ENCODE assay signal across 23 mouse cellular contexts in the genomic region with DNA sequence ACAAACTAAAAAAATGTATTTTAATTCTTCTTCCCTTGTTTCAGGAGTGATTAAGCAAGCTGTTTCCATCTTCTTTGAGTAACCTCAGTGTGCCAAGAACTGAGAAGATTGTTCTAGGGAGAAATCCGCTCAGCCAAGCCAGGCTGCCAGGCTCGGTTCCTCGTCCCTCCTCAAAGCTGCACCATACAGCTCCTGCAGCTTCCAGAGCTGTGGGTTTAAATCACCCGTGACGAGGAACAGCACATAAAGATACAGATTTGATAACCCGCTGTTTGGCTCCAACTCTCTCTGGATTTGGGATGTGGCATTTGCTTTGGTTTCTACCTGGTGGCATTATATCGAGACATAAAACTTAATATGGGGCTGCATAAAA.
A peak's percentile ranks its signal among the peaks of the same experiment; 100 is the strongest.
DNase-seq lines count a peak whose midpoint lies in the region; ATAC-seq lines count a peak whose summit lies in the region.
"Had no signal": no experiment of that assay in that cellular context is flagged by ENCODE, and none has a peak within 500 bp of the region (broad histone marks: within the 10 kb centered on the region; RNA-seq: fewer than 3 reads in every experiment).

No protein-coding gene starts in this region.

- H3K4me2 ChIP-seq in midbrain, embryonic 11.5 days = no peak overlapping the region
- H3K4me2 ChIP-seq in midbrain, embryonic 16.5 days (ENCODE audit: low read length) = no peak overlapping the region
- H3K4me2 ChIP-seq: heart, embryonic 13.5 days; kidney, embryonic 15.5 days; limb, embryonic 13.5 days; liver, embryonic 11.5 days; lung, embryonic 15.5 days; stomach, embryonic 15.5 days had no signal

- WGBS in midbrain, embryonic 11.5 days = 88% methylated on average over 7 of the region's 7 CpGs
- 51% methylated on average over 7 of the region's 7 CpGs for WGBS in midbrain, embryonic 16.5 days

- no peak overlapping the region for H3K27ac ChIP-seq in midbrain, embryonic 11.5 days (ENCODE audit: low read depth, low read length)
- H3K27ac ChIP-seq in midbrain, embryonic 16.5 days (ENCODE audit: low read length) = no peak overlapping the region; the same call in 1 of the 2 replicates
- H3K27ac ChIP-seq: heart, embryonic 13.5 days; kidney, embryonic 15.5 days; limb, embryonic 13.5 days; lung, embryonic 15.5 days; stomach, embryonic 15.5 days had no signal

- H3K4me1 ChIP-seq in midbrain, embryonic 11.5 days (ENCODE audit: control insufficient read depth, insufficient read depth, low read length) = no peaks in the 10 kb centered on the region
- peaks cover 18% of the 10 kb centered on the region for H3K4me1 ChIP-seq in midbrain, embryonic 16.5 days (ENCODE audit: control insufficient read depth, insufficient read depth, low read length)
- H3K4me1 ChIP-seq: limb, embryonic 13.5 days; lung, embryonic 15.5 days; stomach, embryonic 15.5 days had no signal

- H3K36me3 ChIP-seq in midbrain, embryonic 11.5 days (ENCODE audit: control insufficient read depth, insufficient read depth, low read length) = no peaks in the 10 kb centered on the region
- H3K36me3 ChIP-seq in midbrain, embryonic 16.5 days (ENCODE audit: control insufficient read depth, insufficient read depth, low read length) = no peaks in the 10 kb centered on the region
- H3K36me3 ChIP-seq: heart, embryonic 13.5 days; kidney, embryonic 15.5 days; limb, embryonic 13.5 days; lung, embryonic 15.5 days; stomach, embryonic 15.5 days had no signal

- DNase-seq in frontal cortex, postnatal 36 days (ENCODE audit: low spot score in 2 of 2) = no peak
- peak; percentile 78 for DNase-seq in midbrain, embryonic 11.5 days (ENCODE audit: low spot score, missing footprints)
- peak; percentile 5 for DNase-seq in urinary bladder, postnatal 14 days (ENCODE audit: low spot score)
- no peak for DNase-seq in urinary bladder, postnatal 25 days (ENCODE audit: low spot score)
- no peak for DNase-seq in spleen, adult 12 weeks (ENCODE audit: low spot score)
- DNase-seq: adrenal gland, adult 8-10 months; cerebellum, adult 11 months; cerebellum, adult 9-10 months; cerebellum, postnatal 36 days; heart, postnatal 10 days; kidney, adult 11 months; kidney, postnatal 25 days had no signal

- H3K27me3 ChIP-seq in midbrain, embryonic 11.5 days (ENCODE audit: control insufficient read depth, insufficient read depth, low read length) = no peaks in the 10 kb centered on the region
- no peaks in the 10 kb centered on the region for H3K27me3 ChIP-seq in midbrain, embryonic 16.5 days (ENCODE audit: control insufficient read depth, insufficient read depth, low read depth, low read length)
- H3K27me3 ChIP-seq: heart, embryonic 13.5 days; kidney, embryonic 15.5 days; limb, embryonic 13.5 days; lung, embryonic 15.5 days; stomach, embryonic 15.5 days had no signal

- no peak overlapping the region for H3K4me3 ChIP-seq in midbrain, embryonic 11.5 days (ENCODE audit: low read depth, low read length)
- no peak overlapping the region for H3K4me3 ChIP-seq in midbrain, embryonic 16.5 days (ENCODE audit: low read depth, low read length)
- H3K4me3 ChIP-seq: heart, embryonic 13.5 days; kidney, embryonic 15.5 days; limb, embryonic 13.5 days; lung, embryonic 15.5 days; stomach, embryonic 15.5 days had no signal

- ATAC-seq in frontal cortex, adult (ENCODE audit: low TSS enrichment) = peak; percentile 74
- no peak for ATAC-seq in midbrain, embryonic 11.5 days (ENCODE audit: low FRiP score)
- ATAC-seq in midbrain, embryonic 16.5 days = no peak
- ATAC-seq: forebrain, embryonic 14.5 days; inflammation-experienced regulatory T-cells, adult 6 months had no signal

- no peaks in the 10 kb centered on the region for H3K9me3 ChIP-seq in midbrain, embryonic 11.5 days (ENCODE audit: control insufficient read depth, low read length)
- H3K9me3 ChIP-seq in midbrain, embryonic 16.5 days (replicated peaks; ENCODE audit: control insufficient read depth, low read length, poor library complexity, severe bottlenecking) = no peaks in the 10 kb centered on the region
- H3K9me3 ChIP-seq: G1E; heart, embryonic 13.5 days; kidney, embryonic 15.5 days; limb, embryonic 13.5 days; lung, embryonic 15.5 days; stomach, embryonic 15.5 days had no signal

- H3K9ac ChIP-seq in midbrain, embryonic 11.5 days (ENCODE audit: low read length) = no peak overlapping the region
- no peak overlapping the region for H3K9ac ChIP-seq in midbrain, embryonic 16.5 days (ENCODE audit: low read depth, low read length)
- H3K9ac ChIP-seq: heart, embryonic 13.5 days; kidney, embryonic 15.5 days; limb, embryonic 13.5 days; lung, embryonic 15.5 days; stomach, embryonic 15.5 days had no signal

Comparison
In these comparisons a context has a peak if more than half of its experiments do, and no peak if none do; other contexts are left out.
1. DNase-seq: peak in midbrain, embryonic 11.5 days (single experiment) and urinary bladder, postnatal 14 days (single experiment); none in frontal cortex, postnatal 36 days (0 of 2), urinary bladder, postnatal 25 days (single experiment) and spleen, adult 12 weeks (single experiment).